Mouse (Mus musculus) left cerebral cortex, adult 9 months (tissue): Measurements from ENCODE around the gene Nras.

ENCODE experiments used
- DNase-seq, 2 experiments: peaks; one replicate each; pipeline ENCODE4 v3.0.0; 2022; ENCODE audit warnings: low spot score in 2 of 2

Gene Nras

DNA sequence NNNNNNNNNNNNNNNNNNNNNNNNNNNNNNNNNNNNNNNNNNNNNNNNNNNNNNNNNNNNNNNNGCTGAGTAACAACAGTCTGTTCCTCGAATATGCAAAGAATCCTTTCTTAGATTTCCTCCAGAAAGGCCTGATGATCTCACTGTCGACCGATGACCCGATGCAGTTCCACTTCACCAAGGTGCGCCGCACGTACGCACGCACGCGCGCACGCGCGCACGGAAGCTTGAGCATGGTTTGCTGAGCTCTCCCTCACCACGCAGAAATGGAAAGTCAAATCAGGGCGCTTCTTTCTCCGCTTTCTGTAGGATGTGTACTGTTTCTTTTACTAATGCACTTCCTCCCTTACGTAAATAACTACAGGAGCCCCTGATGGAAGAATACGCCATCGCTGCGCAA is 40.6 kb downstream of the Nras start:
- no peak for DNase-seq

DNA sequence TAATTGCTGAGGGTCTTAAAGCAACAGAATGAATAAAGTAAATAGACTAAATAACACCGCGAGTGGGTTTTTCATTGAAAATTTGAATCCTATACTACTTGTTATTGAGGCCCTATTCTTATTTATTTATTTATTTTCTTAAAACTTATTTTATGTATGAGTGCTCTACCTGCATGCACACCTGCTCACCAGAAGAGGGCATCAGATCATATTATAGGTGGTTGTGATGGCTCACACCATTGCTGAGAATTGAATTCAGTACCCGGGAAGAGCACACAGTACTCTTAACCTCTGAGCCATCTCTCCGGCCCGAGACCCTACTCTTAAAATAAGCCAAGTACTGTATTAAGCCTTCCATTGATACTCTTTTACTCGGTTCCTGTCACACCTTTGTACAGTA is 41.6 kb downstream of the Nras start:
- DNase-seq, result no peak

DNA sequence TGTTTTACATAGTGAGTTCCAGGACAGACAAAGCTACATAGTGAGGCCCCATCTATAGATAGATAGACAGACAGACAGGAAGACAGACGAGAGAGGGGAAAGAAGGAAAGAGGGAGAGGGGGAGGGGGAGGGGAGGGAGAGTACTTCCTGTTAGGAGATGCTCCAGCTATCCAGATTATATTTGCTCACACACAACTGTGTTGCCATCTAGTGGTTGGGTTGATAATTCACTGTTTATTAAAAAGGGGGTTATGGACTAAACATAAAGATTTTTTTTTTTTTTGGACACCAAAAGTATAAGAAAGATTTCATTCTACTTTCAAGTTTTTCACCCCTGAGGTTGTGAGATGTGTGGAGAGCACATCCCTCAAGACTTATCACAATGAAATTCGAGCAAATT is 42.6 kb downstream of the Nras start:
- no peak for DNase-seq

- DNase-seq, result no peak
Measured at GRCm38 (mm10) chr3:103101194-103101593, 43.1 kb downstream of the Nras start.

DNA sequence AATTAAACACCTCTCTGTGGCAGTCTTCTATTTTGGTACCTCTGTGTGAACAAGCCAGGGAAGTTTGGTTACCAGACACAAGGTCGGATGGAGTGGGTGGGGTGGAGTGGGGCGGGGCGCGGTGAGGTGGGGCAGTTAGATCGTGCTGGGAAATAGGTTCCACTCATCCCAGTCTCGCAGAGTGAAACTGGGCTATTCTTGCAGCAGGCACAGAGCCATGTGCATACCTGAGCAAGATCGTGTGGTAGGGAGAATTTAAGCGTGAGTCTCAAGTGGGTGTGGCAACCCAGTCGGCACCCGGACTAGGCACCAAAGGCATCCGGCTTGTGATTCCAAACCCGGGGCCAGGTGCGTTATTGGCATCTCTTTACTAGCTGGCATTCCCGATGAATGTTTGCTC is 43.8 kb downstream of the Nras start:
- no peak for DNase-seq

DNA sequence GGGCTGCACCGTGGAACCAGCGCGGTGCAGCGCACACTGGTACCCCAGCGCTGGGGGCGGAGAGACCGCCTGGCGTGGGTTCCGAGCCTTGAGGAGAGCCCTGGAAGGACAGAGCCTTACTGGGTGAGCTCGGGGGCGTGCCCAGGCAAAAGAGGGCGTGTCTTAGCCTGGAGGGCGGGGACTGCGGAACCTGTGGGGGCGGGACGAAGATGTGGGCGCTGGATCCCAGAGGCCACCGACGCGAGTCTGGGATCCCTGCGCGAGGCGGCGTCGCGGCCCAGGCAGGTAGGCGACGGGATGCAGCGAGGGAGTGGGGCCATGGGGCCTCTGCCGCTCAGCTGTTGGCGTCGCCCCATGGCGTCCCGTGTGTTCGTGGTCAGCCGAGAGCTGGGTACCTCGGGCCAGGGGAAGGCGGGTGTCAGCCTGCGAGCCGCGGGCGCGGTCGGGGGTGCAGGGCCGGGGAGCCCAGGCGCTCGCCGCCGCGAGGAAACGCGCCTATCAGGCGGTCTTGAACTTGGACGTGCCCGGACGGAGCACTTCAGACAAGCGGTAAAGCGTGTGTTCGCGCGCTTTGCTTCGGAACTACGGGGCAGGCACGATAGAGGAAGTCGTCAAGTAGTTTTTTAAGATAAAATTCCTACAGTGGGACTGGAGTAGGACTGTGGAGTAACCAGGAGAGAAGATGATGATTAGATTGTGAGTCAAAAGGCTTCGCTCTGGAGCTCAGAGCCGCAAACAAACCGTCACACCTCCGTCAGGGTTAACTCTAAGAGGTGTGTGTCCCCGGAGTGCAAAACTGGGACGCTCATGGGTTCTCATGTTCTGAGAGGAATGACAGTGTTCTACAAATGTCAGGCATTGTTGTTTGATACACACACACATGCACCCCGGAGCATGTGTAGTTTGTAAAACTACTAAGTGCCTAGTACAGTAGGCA is 44.6 kb downstream of the Nras start, which contains the start of gene Dennd2c:
Gene Dennd2c, plus strand, starts transcription at position 151 of the 937 bp plus-strand sequence.
- peak; percentile 19 to 69 for DNase-seq

GRCm38 (mm10) chr3:103107565-103108240 is 49.6 kb downstream of the Nras start:
- DNase-seq, result no peak

GRCm38 (mm10) chr3:103112216-103112615 is 54.1 kb downstream of the Nras start:
- DNase-seq, result no peak
